Mouse (Mus musculus): Measurements from ENCODE around the gene 4930550C14Rik. TPM values are rescaled to one million over a fixed set of nuclear protein-coding genes. Genes with fewer than 3 reads are reported as not detected.

Gene 4930550C14Rik
- polyA plus RNA-seq, 1 experiment from 2014 or later = 0.29 TPM

- no peaks in the 10 kb centered on the region for H3K36me3 ChIP-seq
- no peak for ATAC-seq (ENCODE audit: low FRiP score, low read depth)
- no peak overlapping the region for H3K27ac ChIP-seq (replicated peaks)
- H3K4me2 ChIP-seq = no peak overlapping the region
- H3K27me3 ChIP-seq = no peaks in the 10 kb centered on the region
- H3K9ac ChIP-seq = no peak overlapping the region
- WGBS = 90% methylated on average over 4 of the region's 4 CpGs
- H3K4me3 ChIP-seq = no peak overlapping the region
- no peaks in the 10 kb centered on the region for H3K9me3 ChIP-seq
- H3K4me1 ChIP-seq (replicated peaks) = peaks cover 19% of the 10 kb centered on the region
Observed at GRCm38 (mm10) chr9:53408548-53408947, 6.4 kb downstream of the 4930550C14Rik start.

GRCm38 (mm10) chr9:53408953-53409361, 6.8 kb downstream of the 4930550C14Rik start:
- H3K9ac ChIP-seq = no peak overlapping the region
- no peak overlapping the region for H3K4me3 ChIP-seq
- H3K27me3 ChIP-seq = no peaks in the 10 kb centered on the region
- no peaks in the 10 kb centered on the region for H3K36me3 ChIP-seq
- H3K4me2 ChIP-seq = no peak overlapping the region
- H3K9me3 ChIP-seq = no peaks in the 10 kb centered on the region
- 87% methylated on average over 2 of the region's 2 CpGs for WGBS
- no peak for ATAC-seq (ENCODE audit: low FRiP score, low read depth)
- peaks cover 19% of the 10 kb centered on the region for H3K4me1 ChIP-seq (replicated peaks)
- H3K27ac ChIP-seq (replicated peaks) = no peak overlapping the region

- Histone ChIP-seq H3K36me3 (no peaks in the 10 kb centered on the region), H3K4me2 (no peak overlapping the region), H3K27me3 (no peaks in the 10 kb centered on the region), H3K4me1 (replicated peaks) (peaks cover 17% of the 10 kb centered on the region), H3K9ac (no peak overlapping the region), H3K27ac (replicated peaks) (no peak overlapping the region), H3K4me3 (no peak overlapping the region), H3K9me3 (no peaks in the 10 kb centered on the region)
- 93% methylated on average over 3 of the region's 3 CpGs for WGBS
- no peak for ATAC-seq (ENCODE audit: low FRiP score, low read depth)
Observed at GRCm38 (mm10) chr9:53409427-53409826, 7.3 kb downstream of the 4930550C14Rik start.

- ATAC-seq (ENCODE audit: low FRiP score, low read depth) = no peak
- Histone ChIP-seq H3K9ac (no peak overlapping the region), H3K36me3 (no peaks in the 10 kb centered on the region), H3K9me3 (no peaks in the 10 kb centered on the region), H3K4me1 (replicated peaks) (no peaks in the 10 kb centered on the region), H3K4me2 (no peak overlapping the region), H3K27ac (replicated peaks) (no peak overlapping the region), H3K4me3 (no peak overlapping the region), H3K27me3 (no peaks in the 10 kb centered on the region)
- WGBS = 79% methylated on average over 9 of the region's 9 CpGs
Observed at GRCm38 (mm10) chr9:53422133-53422896, 20.2 kb downstream of the 4930550C14Rik start.

GRCm38 (mm10) chr9:53426726-53427125, 24.6 kb downstream of the 4930550C14Rik start:
- H3K9ac ChIP-seq = no peak overlapping the region
- no peaks in the 10 kb centered on the region for H3K36me3 ChIP-seq
- no peaks in the 10 kb centered on the region for H3K9me3 ChIP-seq
- H3K27ac ChIP-seq (replicated peaks) = no peak overlapping the region
- 89% methylated on average over 3 of the region's 3 CpGs for WGBS
- no peaks in the 10 kb centered on the region for H3K27me3 ChIP-seq
- no peak overlapping the region for H3K4me2 ChIP-seq
- H3K4me1 ChIP-seq (replicated peaks) = no peaks in the 10 kb centered on the region
- H3K4me3 ChIP-seq = no peak overlapping the region
- no peak for ATAC-seq (ENCODE audit: low FRiP score, low read depth)

GRCm38 (mm10) chr9:53427638-53428037, 25.5 kb downstream of the 4930550C14Rik start:
- no peaks in the 10 kb centered on the region for H3K4me1 ChIP-seq (replicated peaks)
- H3K36me3 ChIP-seq = no peaks in the 10 kb centered on the region
- no peak overlapping the region for H3K4me3 ChIP-seq
- H3K4me2 ChIP-seq = no peak overlapping the region
- no peaks in the 10 kb centered on the region for H3K27me3 ChIP-seq
- H3K9ac ChIP-seq = no peak overlapping the region
- H3K9me3 ChIP-seq = no peaks in the 10 kb centered on the region
- ATAC-seq (ENCODE audit: low FRiP score, low read depth) = no peak
- H3K27ac ChIP-seq (replicated peaks) = no peak overlapping the region
- WGBS = 82% methylated on average over 3 of the region's 3 CpGs

GRCm38 (mm10) chr9:53435830-53436570, 33.9 kb downstream of the 4930550C14Rik start:
- H3K9me3 ChIP-seq = no peaks in the 10 kb centered on the region
- H3K27ac ChIP-seq (replicated peaks) = no peak overlapping the region
- no peak overlapping the region for H3K4me2 ChIP-seq
- no peak overlapping the region for H3K9ac ChIP-seq
- H3K4me3 ChIP-seq = no peak overlapping the region
- H3K36me3 ChIP-seq = peaks cover 12% of the 10 kb centered on the region
- ATAC-seq (ENCODE audit: low FRiP score, low read depth) = no peak
- WGBS = 92% methylated on average over 14 of the region's 14 CpGs
- H3K27me3 ChIP-seq = no peaks in the 10 kb centered on the region
- H3K4me1 ChIP-seq (replicated peaks) = no peaks in the 10 kb centered on the region

DNA sequence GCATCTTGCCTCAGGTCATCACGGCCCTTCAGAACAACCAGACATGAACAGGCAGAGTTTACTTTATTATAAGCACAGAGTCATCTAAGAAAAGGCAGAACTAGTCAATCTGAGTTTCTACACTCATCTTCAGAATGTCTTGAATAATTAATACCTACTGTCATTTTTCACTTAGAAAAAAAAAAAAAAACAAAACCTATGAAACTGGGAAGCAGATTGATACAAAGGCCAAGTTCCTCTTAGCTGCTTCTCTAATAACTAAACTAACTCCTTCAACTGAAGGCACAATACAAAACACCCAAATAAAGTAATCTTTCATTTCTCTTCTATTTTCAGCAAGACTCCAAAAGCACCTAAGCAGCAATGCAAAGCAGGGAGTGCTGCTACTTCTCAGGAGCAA, 48.5 kb downstream of the 4930550C14Rik start:
- Histone ChIP-seq H3K27ac (replicated peaks) (no peak overlapping the region), H3K4me3 (no peak overlapping the region), H3K36me3 (peaks cover 28% of the 10 kb centered on the region), H3K4me2 (no peak overlapping the region), H3K9ac (no peak overlapping the region), H3K9me3 (no peaks in the 10 kb centered on the region), H3K4me1 (replicated peaks) (no peaks in the 10 kb centered on the region), H3K27me3 (no peaks in the 10 kb centered on the region)
- WGBS = 98% methylated on average over 1 of the region's 1 CpGs
- ATAC-seq (ENCODE audit: low FRiP score, low read depth) = no peak

DNA sequence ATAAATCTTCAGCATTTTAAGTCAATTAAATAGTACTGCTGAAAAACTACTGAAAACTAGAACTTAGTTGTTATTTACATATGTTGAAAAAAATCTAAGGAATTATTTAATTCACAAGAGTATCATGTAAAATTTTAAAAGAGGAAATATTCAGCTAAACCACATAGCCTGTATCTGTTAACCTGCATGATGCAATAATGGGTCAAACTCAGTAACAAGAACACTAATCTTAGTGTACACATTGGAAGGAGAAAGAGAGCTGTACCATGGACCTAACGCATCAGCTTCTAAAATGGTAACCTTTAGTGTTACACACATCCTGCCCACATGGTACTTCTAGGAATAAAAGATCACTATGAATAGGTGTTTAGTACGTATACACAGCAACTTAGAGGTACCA, 49.9 kb downstream of the 4930550C14Rik start:
- Histone ChIP-seq H3K4me2 (no peak overlapping the region), H3K4me1 (replicated peaks) (no peaks in the 10 kb centered on the region), H3K36me3 (peaks cover 36% of the 10 kb centered on the region), H3K9me3 (no peaks in the 10 kb centered on the region), H3K27me3 (no peaks in the 10 kb centered on the region), H3K4me3 (no peak overlapping the region), H3K9ac (no peak overlapping the region), H3K27ac (replicated peaks) (no peak overlapping the region)
- ATAC-seq (ENCODE audit: low FRiP score, low read depth) = no peak
- 93% methylated on average over 2 of the region's 2 CpGs for WGBS

DNA sequence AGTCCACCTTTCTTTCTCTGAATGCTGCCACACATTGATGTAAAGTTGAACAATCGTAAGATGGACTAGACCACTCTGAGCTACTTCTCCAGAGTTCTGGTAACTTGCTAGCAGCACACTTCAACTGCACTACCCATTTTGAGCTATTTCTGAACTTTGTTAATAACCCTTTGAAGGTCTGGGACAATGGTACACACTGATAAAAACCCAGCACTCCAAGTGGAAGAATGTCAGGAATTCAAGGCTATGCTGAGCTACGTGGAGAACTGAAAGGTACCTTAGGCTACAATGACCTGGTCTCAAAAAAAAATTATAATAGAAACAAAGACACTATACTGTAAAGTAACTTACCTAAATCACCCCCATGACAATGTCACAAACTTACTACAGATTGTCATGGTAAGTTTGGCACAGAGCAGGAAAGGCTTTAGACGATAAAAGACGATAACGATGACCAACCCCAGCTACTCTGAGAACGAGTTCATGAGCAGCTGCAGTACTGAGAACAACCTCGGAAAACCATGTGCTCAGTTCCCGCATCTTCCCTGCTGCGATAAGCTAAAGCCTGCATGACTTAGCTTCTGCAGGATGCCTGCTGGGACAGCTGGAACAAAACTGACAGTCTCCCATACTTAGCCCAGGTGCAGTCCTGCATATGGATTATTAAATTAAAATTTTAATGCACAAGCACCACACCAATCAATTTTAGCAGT, 70.8 kb downstream of the 4930550C14Rik start:
- Histone ChIP-seq H3K4me2 (no peak overlapping the region), H3K27me3 (no peaks in the 10 kb centered on the region), H3K9me3 (no peaks in the 10 kb centered on the region), H3K4me3 (no peak overlapping the region), H3K36me3 (0 out of 2 replicates have a peak, but pooled peaks cover 2% of the 10 kb centered on the region), H3K9ac (no peak overlapping the region), H3K4me1 (replicated peaks) (no peaks in the 10 kb centered on the region), H3K27ac (replicated peaks) (no peak overlapping the region)
- WGBS = 82% methylated on average over 9 of the region's 9 CpGs
- no peak for ATAC-seq (ENCODE audit: low FRiP score, low read depth)
